Mouse (Mus musculus): Measurements from ENCODE around the gene Fgfr2.

GRCm38 (mm10) chr7:132806286-132806685 is 316.9 kb downstream of the Fgfr2 start:
- TF ChIP-seq MYOG (IDR thresholded peaks at IDR 0.05; ENCODE audit: control insufficient read depth in 1 of 3, insufficient read depth in 1 of 3, insufficient read length in 2 of 3, low read depth in 2 of 3) = no peak
- TF ChIP-seq POLR2A (IDR thresholded peaks at IDR 0.05; ENCODE audit: insufficient read length, low read depth) = no peak
- no peak for TF ChIP-seq MAX (IDR thresholded peaks at IDR 0.05; ENCODE audit: low read depth)
- no peak for TF ChIP-seq USF1 (IDR thresholded peaks at IDR 0.05; ENCODE audit: low read depth)
- no peak for TF ChIP-seq MYOD1 (IDR thresholded peaks at IDR 0.05; ENCODE audit: control insufficient read depth in 1 of 3, insufficient read length in 2 of 3, low read depth in 2 of 3)
- TF ChIP-seq POLR2AphosphoS2 (IDR thresholded peaks at IDR 0.05; ENCODE audit: insufficient read length, low read depth) = no peak
- TF ChIP-seq E2F4 (IDR thresholded peaks at IDR 0.05; ENCODE audit: insufficient read depth) = no peak
- TF ChIP-seq SRF (IDR thresholded peaks at IDR 0.05; ENCODE audit: control insufficient read depth, insufficient read length, low read depth) = no peak
- TF ChIP-seq TCF12 (IDR thresholded peaks at IDR 0.05; ENCODE audit: insufficient read depth, poor library complexity, severe bottlenecking) = no peak
- no peak for TF ChIP-seq CEBPB (IDR thresholded peaks at IDR 0.05; ENCODE audit: insufficient read depth, poor library complexity, severe bottlenecking)
- no peak for TF ChIP-seq REST (IDR thresholded peaks at IDR 0.05; ENCODE audit: insufficient read depth, insufficient read length)
